Mouse (Mus musculus) mature B cell (primary cell): Measurements from ENCODE around the gene Zfp1.

ENCODE experiments used
- in situ Hi-C: fragments of 300-500 bp; cut with MboI; formaldehyde crosslinking; loops from 2 replicates; pipeline ENCODE4 v1.14.3; 2019

Gene Zfp1

DNA sequence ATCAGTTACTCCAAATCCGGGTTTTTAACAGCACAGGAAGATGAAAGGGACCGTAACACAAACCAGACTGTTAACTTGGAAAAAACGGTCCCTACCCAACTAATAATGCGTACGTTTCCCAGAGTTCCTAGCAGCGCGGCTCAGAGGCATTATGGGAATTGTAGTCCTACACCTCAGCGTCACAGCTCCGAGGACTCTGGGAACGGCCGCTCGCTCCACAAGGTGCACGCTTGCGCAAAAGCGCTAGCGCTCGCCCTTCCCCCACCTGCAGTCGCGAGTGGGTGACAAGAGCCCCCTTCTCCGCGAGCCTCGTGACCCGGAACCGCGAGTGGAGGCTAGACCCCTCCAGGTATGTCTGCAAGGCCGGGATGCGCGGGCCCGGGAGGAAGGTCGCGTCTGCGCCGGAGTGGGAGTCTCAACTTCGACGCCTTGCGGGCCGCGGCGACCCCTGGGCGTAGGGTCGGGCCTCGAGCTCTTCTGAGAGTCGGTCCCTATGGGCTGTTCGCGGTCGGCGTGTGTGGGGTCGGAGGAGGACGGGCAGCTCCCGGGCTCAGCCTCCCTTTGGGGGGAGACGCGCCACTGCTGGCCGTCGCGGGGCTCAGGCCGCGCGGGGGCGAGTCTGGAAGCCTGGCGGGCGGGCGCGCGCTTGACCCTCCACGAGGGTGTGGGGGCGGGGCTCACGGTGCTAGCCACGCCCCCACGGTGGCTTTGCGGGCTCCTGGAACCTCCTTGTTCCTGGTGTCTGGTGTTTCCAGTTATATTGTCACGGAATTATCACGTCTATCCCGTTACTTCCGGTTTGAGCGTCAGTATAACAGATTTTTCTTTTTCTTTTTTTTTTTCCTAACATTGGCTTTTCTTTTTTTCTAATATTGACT is at the start of gene Zfp1:
TSS of gene Zfp1 (plus strand) at position 138 of the 878 bp plus-strand sequence.
- in situ Hi-C loops, result no loop called here

DNA sequence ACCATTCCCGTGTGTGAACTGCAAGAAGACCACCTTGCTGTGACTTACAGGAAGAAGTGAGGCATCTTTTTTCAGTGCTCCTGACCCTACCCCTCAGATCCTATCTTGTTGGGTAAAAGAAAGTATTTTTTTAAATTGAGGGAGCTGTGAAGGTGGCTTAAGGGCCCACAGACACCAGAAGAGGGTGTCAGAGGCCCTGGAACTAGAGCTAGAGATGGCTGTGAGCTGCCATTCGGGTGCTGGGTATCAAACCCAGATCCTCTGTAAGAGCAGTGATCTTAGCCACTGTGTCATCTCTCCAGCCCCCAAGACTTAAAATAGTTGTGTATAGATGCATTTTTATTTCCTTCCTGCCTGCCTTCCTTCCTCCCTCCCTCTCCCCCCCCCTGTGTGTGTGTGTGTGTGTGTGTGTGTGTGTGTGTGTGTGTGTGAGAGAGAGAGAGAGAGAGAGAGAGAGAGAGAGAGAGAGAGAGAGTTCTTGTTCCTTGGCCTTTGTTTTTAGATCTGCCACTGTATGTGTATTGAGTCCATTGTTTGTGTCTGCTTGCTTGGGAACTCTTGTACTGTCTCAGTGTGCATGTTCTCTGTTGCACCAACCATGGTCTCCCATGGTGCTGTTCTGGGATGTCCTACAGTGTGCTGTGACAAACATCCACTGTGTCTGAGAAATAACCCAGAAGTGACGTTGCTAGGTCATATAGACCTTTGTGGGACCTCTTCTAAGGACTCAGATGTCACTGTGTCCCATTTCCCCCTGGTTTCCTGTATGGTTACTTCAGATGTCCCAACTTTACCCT is 49.0 kb upstream of the Zfp1 start:
- in situ Hi-C loops, result no loop called here

DNA sequence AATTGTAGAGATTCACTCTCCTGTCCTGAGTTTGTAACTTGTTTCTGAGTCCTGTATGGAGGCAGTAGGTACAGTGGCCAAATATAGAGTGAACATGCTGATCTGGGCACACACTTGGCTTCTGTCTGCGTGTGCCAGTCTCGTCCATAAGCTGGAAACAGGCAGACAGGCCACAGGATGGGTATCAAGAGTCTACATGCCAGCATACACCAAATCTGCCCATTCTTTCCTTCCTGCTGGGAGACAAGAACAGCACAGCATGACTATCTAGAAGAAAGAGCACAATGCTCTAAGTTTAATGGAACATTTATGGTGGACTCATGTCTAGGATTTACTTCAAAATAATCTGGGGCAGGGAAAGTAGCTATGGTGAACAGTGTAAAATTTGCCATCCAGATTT is 48.2 kb upstream of the Zfp1 start:
- in situ Hi-C loops, result no loop called here

DNA sequence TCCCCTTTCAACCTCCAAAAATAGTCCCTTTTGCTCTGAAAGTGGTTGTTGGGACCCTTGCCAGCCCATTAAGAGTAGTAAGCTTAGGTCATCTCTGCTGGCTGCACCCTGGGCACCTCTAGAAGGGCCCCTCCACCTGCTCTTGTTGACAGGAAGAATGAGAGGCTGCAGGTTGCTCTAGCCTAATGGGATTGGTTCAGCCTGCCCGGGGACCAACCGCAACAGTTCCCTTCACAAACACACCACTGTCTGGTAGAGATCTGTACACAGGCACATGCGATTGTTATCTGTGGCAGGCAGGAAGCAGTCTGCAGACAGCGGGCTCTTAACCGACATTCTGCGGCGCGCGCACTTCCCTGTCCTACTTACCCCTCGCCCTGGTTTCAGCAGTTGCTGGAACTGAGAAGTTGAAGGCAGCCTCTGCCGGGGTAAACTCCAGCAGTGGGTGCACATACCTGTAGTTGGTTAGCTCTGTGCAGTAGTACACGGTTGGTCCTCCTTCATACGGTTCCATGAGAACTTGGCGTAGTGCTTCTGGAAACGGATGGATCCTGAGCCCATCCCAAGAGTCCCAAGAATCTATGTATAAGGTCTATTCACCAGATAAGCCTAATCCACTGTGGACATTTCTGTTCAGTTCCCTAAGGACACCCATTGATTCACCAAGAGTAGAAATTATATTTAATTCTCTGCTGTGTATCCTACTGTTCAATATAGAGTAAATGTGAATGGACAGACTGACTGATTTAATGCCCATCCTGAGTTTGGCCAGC is 47.3 kb upstream of the Zfp1 start:
- in situ Hi-C loops, result no loop called here

DNA sequence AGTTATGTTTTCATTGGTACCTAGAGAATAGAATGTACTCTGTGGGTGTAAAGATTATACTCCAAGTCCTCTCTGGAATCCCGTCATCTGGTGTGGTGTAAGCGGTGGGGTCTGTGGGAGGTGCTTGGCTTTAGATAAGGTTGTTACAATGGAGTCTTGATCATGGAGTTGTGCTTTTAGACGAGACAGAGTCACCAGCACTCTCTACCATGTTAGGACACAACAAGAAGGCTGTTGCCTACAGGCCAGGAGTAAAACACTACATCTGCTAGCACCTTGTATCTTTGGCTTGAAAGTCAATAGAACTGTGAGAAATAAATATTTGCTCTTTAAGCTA is 46.7 kb upstream of the Zfp1 start:
- in situ Hi-C loops, result no loop called here

DNA sequence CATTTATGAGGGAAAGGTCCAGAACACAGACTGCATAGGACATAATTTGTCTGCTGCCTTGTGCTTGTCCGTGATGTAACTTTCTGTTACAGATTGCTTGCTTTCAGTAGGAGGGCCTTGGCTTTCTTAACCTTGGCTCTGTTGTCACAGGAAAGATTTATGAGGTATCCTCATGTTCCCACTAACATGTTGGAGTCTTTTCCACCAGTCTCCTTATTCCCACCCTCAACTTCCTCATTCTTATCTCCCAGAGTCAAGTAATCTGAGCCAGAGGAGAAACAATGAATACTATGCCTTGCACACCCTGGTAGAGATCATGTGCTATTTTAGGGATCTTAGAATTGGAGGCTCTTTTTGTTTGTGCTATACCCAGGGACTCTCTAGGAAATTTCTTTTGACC is 45.9 kb upstream of the Zfp1 start:
- in situ Hi-C loops, result no loop called here

DNA sequence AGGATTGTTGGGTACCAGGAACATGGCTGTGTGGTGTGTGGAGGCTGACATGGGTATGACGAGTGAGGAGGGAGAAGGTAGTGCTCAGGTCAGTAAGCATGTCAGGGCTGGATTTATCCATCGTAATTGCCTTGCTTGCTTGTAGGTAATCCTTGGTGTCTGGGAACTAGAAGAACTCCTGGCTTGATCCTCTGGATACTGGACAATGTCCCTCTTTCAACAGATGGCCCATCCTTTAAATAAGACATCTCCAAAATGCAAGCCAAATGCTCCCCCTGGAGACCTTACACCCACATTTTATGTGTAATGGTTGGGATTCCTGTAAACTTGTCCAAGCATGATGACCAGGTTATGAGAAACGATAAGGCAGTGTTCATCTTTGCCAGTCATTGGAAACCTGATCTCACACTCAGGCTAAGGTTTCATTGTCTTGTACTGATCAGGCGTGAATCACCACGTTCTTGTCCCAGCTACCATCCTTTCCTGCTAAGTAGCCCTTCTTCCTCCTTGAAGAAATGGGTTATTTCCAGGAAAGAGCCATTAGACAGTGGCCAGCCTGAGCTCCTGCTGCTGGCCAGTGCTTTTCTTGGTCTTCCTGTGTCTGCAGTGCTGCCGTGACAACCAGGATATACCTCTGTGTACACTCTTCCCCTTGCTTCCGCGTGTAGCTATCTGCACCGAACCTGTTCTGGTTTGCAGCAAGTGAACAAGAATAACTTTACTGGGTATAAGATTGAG is 43.3 kb upstream of the Zfp1 start:
- in situ Hi-C loops, result no loop called here

DNA sequence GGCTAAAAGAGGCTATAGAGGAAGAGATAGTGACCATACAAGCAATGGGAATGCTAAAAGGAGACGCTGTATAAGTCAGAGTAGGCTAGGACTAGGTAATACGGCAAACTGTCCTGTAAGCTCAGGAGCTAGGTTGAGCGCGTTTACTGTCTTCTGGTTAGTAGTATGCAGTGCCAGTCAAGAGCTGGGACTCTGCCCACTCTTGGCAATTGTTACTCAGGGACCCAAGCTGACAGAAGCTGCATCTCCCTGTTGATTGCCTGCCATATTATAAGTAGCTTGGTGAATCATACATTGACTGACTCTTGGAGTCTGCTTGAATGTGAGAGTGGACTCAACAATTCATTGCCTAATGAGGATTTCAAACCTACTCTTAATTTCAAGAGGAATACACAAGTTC is 41.2 kb upstream of the Zfp1 start:
- in situ Hi-C loops, result no loop called here

DNA sequence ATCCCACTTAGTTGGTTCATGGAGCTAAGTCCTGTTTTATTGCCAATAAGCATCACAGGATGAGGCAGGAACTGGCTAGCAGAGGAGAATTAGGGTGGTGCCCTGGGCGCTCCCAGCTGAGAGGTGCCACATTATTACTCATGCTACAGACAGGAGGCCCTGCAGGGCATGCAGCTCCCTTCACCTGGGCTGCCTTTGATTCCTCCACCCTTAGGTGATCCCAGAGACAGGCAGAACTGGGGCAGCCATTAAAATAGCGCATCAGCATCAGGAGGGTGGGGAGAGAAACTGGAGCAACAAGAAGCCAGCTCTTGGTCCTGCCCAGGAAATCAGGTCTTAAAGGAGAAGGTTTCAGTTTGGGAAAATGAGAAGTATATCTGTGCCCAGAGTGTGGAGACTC is 38.2 kb upstream of the Zfp1 start:
- in situ Hi-C loops, result no loop called here

DNA sequence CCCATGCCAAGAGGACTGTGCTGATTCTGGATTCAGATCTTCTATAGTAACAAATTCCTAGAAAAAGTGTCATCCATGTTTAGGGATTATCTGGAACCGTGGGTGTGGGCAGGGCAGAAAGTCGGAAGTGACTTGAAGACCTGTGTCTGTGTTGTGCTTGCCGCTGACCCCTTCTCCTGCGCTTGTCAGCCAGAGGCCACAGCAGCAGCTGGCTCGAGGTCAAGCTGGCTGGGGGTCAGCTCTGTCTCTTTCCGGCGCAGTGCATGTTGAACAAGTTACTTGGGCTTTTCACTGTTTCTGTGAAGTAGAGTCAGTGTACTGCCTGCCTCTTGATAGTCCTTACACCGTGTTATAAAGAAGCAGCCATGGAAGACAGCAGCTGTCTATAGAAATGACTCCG is 36.2 kb upstream of the Zfp1 start:
- in situ Hi-C loops, result no loop called here

DNA sequence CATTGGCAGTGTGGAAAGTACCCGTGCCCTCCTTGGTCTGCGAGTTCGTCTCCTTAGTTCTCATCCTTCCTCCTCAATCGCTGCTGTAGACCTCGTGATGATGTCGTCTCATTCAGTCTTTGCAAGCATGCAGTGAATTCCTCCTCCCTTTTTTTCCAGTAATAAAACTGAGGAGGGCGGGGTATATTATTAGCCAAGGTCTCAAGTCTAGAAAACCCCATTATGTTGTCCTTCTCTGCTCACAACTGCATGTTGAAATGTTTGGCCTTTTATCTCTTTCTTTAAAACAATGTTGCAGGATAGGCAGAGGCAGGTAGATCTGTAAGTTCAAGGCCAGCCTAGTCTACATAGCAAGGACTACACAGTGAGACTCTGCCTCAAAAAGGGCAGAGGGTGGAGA is 35.8 kb upstream of the Zfp1 start:
- in situ Hi-C loops, result no loop called here

DNA sequence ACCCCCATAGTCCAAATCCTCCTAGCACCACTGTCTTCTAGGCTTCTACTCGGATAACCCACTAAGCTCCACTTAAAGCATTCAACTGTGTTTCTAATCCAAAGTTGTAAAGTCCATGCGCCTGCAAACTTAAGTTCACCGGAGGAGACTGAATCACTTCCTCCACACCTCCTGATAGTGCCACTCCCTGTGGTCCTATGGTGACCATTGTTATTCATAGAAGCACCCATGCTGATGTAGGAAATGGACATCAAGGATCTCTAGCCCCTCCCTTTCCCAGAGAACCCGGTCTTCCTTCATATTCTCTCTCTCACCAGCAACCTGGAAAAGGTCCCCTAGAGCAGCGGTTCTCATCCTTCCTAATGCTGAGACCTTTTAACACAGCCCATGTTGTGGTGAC is 30.0 kb upstream of the Zfp1 start:
- in situ Hi-C loops, result no loop called here

DNA sequence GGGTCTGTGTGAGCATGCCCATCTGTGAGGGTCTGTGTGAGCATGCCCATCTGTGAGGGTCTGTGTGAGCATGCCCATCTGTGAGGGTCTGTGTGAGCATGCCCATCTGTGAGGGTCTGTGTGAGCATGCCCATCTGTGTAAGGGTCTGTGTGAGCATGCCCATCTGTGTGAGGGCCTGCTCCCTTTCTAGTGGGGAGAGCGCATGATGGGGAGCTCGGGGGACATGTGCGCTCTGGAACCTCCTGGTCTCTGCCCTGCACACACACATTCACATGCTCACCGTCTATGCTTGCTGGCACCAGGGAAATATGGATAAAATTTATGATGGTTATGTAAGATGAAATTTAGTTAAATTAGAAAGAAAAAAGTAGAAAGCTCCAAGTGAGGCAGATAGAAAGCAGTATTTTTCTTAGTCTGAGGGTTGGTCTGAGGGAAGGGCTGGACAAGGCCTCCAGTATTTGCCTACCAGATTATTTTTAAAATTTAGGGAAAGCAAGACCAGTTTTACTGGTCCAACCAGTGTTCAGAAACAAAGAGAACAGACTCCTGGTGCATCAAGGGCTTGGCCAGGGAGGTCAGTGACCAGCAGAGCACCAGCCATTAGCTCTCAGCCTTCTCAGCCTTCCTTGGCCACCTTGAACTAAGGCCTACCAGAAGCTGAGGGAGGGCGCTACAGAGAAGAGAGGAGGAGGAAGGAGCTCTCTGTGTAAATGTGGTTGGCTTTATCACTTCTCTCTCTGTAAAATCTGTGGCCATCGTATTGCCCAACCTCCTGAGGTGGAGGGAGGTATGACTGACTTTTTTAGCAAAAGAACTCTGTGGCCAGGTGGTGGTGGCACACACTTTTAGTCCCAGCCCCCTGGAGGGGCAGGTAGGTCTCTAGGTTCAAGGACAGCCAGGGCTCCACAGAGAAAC is 28.2 kb upstream of the Zfp1 start:
- in situ Hi-C loops, result no loop called here

DNA sequence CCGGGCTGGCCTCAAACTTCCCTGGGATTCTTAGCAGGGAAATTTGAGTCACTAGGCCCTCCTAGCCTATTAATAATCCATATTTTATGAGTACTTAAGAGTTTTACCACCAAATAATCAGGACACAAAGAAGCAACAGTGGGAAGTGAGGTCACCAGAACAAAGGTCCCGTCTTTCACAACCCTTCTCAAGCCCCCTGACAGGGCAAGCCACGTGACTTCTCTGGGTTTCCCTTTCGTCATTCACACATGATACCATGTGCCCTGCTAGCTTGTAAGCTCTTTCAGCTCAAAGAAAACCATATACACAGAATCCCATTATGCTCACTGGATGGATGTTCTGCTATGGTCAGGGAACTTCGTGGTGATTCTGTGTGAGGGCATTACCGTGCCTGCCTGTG is 25.4 kb upstream of the Zfp1 start:
- in situ Hi-C loops, result no loop called here

DNA sequence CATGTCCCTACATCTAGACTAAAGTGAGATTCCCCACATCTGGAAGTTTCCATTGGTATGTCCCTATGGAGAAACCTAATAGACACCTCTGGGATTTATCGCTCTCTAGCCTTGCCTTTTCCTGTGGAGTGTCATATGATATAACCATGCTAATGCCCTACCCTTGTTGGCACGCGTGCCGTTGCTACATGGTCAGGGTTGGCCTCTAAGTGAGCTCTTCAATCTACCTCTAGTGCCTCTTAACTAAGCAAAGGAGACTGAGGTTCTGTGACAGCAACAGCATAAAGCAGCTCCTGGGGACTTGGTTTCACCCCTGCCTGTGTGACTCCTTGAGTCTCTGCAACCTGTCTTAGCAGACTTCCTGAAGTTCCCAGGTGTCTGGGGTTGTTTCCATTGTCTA is 24.9 kb upstream of the Zfp1 start:
- in situ Hi-C loops, result no loop called here

DNA sequence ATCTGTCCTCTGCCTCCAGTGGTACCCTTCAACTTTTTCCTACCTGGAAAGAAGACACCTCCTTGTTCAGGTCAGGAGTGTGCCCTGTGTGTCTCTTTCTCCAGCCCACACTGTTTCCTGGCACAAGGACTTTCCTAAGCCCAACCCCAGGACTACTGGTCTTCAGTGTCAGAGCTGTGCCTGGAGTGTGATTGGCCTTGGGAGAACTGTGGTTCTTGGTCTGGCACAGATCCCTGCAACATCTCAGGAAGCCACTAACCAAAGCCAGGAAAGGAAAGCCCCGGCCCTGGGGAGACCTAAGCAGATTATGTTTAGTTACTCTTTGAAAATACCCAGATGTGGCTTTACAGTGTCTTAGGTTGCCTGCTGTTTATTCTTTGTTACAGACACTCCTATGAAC is 23.3 kb upstream of the Zfp1 start:
- in situ Hi-C loops, result loop anchor here (10.0 kb wide), 1 partner anchor 85 kb away; the partner anchor contains the start of gene Znrf1

DNA sequence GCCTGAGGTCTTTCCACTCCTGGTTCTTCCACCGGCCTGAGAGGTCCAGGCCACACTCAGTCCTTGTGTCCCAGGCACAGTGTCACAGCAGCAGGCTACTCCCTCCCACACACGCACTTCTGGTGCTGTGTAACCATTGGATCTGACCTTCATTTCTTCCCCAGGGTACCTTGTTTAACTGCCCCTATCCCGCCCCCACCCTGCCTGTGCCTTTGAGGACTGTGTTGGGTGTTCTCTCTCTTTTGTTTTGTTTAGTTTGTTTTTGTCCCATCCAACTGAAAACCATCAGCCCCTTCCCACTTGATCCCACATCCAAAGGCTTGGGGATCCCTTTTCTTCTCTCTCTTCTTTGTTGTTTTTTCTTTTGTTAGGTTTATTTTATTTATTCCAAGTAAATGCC is 21.1 kb upstream of the Zfp1 start:
- in situ Hi-C loops, result loop anchor here (10.0 kb wide), 1 partner anchor 87 kb away; the partner anchor contains the start of gene Znrf1

DNA sequence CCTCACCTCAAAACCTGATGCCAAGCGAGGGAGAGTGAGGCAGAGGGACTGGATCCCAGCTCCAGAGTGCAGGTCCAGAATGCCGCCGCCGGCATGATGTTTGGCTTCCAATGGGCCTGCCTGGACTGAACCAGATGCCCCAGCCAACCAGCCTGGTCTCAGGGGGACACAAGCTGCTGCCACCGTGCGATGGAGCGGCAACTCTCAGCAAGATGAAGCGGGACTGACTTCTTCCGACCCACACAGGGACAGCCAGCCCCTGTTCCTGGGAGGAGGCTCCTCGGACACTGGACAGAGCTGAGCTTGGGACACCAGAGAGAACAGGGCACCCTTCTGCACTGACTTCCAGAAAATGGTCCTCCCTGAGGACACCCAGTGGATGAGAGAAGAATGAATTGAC is 20.6 kb upstream of the Zfp1 start:
- in situ Hi-C loops, result loop anchor here (10.0 kb wide), 1 partner anchor 88 kb away; the partner anchor contains the start of gene Znrf1

DNA sequence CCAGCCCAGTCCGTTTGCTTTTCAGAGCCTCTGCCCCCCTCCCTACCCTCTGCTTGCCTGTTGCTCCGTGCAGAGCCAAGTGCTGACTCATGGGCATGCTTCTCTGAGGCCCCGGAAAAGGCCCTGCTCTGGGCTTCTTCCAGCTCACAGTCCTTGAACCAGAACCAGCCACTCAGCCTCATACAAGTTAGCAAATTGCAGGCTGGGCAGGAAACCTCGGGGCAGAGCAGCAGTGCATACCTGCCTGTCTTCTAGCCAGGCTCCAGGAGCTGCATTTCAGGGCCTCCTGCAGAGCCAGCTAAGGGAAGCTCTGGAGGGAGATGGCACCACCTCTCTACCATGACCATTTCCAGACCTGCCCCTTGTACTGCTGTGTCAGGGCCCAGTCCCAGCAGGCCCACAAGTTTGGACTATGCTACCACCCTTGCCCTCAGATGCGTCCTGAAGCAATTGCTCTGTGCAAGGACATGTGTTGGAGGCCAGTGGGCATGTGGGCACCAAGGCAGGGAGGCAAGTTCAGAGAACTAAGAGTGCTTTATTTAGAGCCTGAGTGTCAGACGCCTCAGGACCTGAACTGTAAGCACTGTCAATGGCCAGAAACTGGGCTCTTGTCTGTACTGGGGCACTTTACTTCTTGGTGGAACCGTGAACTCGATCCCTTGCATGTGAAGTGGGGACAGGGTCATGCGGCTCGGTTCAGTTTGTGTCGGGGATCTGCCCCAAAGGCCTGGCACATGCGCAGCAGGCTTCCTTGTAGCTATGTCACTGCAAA is 18.9 kb upstream of the Zfp1 start:
- in situ Hi-C loops, result loop anchor here (10.0 kb wide), 1 partner anchor 89 kb away; the partner anchor contains the start of gene Znrf1

DNA sequence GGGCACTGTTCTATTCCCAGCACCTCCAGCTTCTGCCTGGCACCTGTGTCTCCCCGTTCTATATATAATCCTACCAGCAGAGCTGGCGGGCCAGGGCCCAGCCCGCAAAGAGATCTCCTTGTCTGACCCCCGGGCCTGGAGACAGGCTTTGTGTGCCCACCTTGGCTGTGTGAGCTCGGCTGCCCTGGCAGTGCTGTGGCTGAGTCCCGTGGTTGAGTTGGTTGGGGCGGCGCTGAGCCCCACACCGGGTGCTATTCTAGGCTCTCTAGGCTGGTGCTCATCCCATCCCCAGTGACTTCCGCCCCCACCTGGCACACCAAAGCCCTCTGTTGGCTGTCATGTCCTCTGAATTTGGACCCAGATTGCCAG is 18.4 kb upstream of the Zfp1 start:
- in situ Hi-C loops, result loop anchor here (10.0 kb wide), 1 partner anchor 90 kb away; the partner anchor contains the start of gene Znrf1
